22 mouse cellular contexts compared by ENCODE assay signal in genomic region chr14:46014090-46014489, GRCm38 (mm10).
A peak's percentile ranks its signal among the peaks of the same experiment; 100 is the strongest.
DNase-seq lines count a peak whose midpoint lies in the region; ATAC-seq and TF ChIP-seq lines count a peak whose summit lies in the region.
"Had no signal": no experiment of that assay in that cellular context is flagged by ENCODE, and none has a peak within 500 bp of the region (broad histone marks: within the 10 kb centered on the region; RNA-seq: fewer than 3 reads in every experiment).

No protein-coding gene starts in this region.

- 67% methylated on average over 2 of the region's 2 CpGs for WGBS in liver, adult 2 months
- 36% methylated on average over 2 of the region's 2 CpGs for WGBS in liver, embryonic 12.5 days (ENCODE audit: insufficient replicate concordance)
- WGBS in intestine, embryonic 16.5 days = 48% methylated on average over 2 of the region's 2 CpGs
- 16% methylated on average over 2 of the region's 2 CpGs for WGBS in large intestine, adult 2 months
- 65% methylated on average over 2 of the region's 2 CpGs for WGBS in stomach, postnatal 0 days
- WGBS in midbrain, embryonic 13.5 days = 72% methylated on average over 2 of the region's 2 CpGs

- H3K4me2 ChIP-seq in liver, embryonic 12.5 days = no peak overlapping the region
- H3K4me2 ChIP-seq in intestine, embryonic 16.5 days (ENCODE audit: low read depth, low read length) = no peak overlapping the region
- H3K4me2 ChIP-seq in stomach, postnatal 0 days (replicated peaks; ENCODE audit: low read depth) = no peak overlapping the region
- no peak overlapping the region for H3K4me2 ChIP-seq in midbrain, embryonic 13.5 days (replicated peaks)
- H3K4me2 ChIP-seq: embryonic facial prominence, embryonic 12.5 days; forebrain, embryonic 12.5 days had no signal

- no peaks in the 10 kb centered on the region for H3K9me3 ChIP-seq in liver, embryonic 12.5 days (replicated peaks)
- no peaks in the 10 kb centered on the region for H3K9me3 ChIP-seq in intestine, embryonic 16.5 days (ENCODE audit: control insufficient read depth, low read length)
- no peaks in the 10 kb centered on the region for H3K9me3 ChIP-seq in stomach, postnatal 0 days (ENCODE audit: control insufficient read depth, low read length)
- H3K9me3 ChIP-seq in midbrain, embryonic 13.5 days = no peaks in the 10 kb centered on the region
- H3K9me3 ChIP-seq: embryonic facial prominence, embryonic 10.5 days; embryonic facial prominence, embryonic 12.5 days; forebrain, embryonic 12.5 days had no signal

- H3K9ac ChIP-seq in liver, adult 2 months (ENCODE audit: low read depth, low read length) = no peak overlapping the region
- H3K9ac ChIP-seq in liver, embryonic 12.5 days = no peak overlapping the region
- no peak overlapping the region for H3K9ac ChIP-seq in intestine, embryonic 16.5 days (ENCODE audit: low read depth, low read length)
- no peak overlapping the region for H3K9ac ChIP-seq in stomach, postnatal 0 days (ENCODE audit: low read length)
- H3K9ac ChIP-seq in midbrain, embryonic 13.5 days (replicated peaks) = no peak overlapping the region
- H3K9ac ChIP-seq: embryonic facial prominence, embryonic 12.5 days; forebrain, embryonic 12.5 days had no signal

- no peak for TF ChIP-seq EP300 in stomach, postnatal 0 days (optimal IDR thresholded peaks at IDR 0.05)

- no peak for TF ChIP-seq POLR2A in liver, adult 2 months (IDR thresholded peaks at IDR 0.05; ENCODE audit: extremely low read depth, insufficient read depth, low read length)

- no peak overlapping the region for H3K4me3 ChIP-seq in liver, adult 2 months (ENCODE audit: insufficient read depth, low read depth, low read length)
- no peak overlapping the region for H3K4me3 ChIP-seq in liver, embryonic 12.5 days
- H3K4me3 ChIP-seq in intestine, embryonic 16.5 days (ENCODE audit: low read length) = no peak overlapping the region
- H3K4me3 ChIP-seq in stomach, postnatal 0 days (ENCODE audit: low read depth, low read length) = no peak overlapping the region
- no peak overlapping the region for H3K4me3 ChIP-seq in midbrain, embryonic 13.5 days (replicated peaks)
- H3K4me3 ChIP-seq: embryonic facial prominence, embryonic 10.5 days; embryonic facial prominence, embryonic 12.5 days; forebrain, embryonic 12.5 days had no signal

- H3K36me3 ChIP-seq in liver, adult 2 months (ENCODE audit: control insufficient read depth, insufficient read depth, low read length) = no peaks in the 10 kb centered on the region
- H3K36me3 ChIP-seq in liver, embryonic 12.5 days = no peaks in the 10 kb centered on the region
- no peaks in the 10 kb centered on the region for H3K36me3 ChIP-seq in intestine, embryonic 16.5 days (ENCODE audit: control insufficient read depth, insufficient read depth, low read length)
- no peaks in the 10 kb centered on the region for H3K36me3 ChIP-seq in stomach, postnatal 0 days (ENCODE audit: control insufficient read depth, insufficient read depth, low read length)
- no peaks in the 10 kb centered on the region for H3K36me3 ChIP-seq in midbrain, embryonic 13.5 days
- H3K36me3 ChIP-seq: embryonic facial prominence, embryonic 10.5 days; embryonic facial prominence, embryonic 12.5 days; forebrain, embryonic 12.5 days had no signal

- no peaks in the 10 kb centered on the region for H3K27me3 ChIP-seq in liver, adult 2 months (ENCODE audit: control insufficient read depth, insufficient read depth, low read length)
- no peaks in the 10 kb centered on the region for H3K27me3 ChIP-seq in liver, embryonic 12.5 days (replicated peaks)
- no peaks in the 10 kb centered on the region for H3K27me3 ChIP-seq in intestine, embryonic 16.5 days (replicated peaks; ENCODE audit: control insufficient read depth, insufficient read depth, low read length)
- no peaks in the 10 kb centered on the region for H3K27me3 ChIP-seq in stomach, postnatal 0 days (ENCODE audit: control insufficient read depth, insufficient read depth, low read length)
- H3K27me3 ChIP-seq in midbrain, embryonic 13.5 days = no peaks in the 10 kb centered on the region
- H3K27me3 ChIP-seq: embryonic facial prominence, embryonic 12.5 days; forebrain, embryonic 12.5 days had no signal

- TF ChIP-seq CTCF in liver, adult 2 months (IDR thresholded peaks at IDR 0.05; ENCODE audit: low read depth, low read length) = no peak
- TF ChIP-seq CTCF in stomach, postnatal 0 days (IDR thresholded peaks at IDR 0.05; ENCODE audit: low read depth) = no peak

- peaks cover 23% of the 10 kb centered on the region for H3K4me1 ChIP-seq in liver, adult 2 months (ENCODE audit: control insufficient read depth, insufficient read depth, low read length)
- peaks cover 7% of the 10 kb centered on the region; the same call in 1 of the 2 replicates for H3K4me1 ChIP-seq in liver, embryonic 12.5 days
- H3K4me1 ChIP-seq in intestine, embryonic 16.5 days (ENCODE audit: control insufficient read depth, insufficient read depth, low read length) = peaks cover 31% of the 10 kb centered on the region
- no peaks in the 10 kb centered on the region for H3K4me1 ChIP-seq in stomach, postnatal 0 days (replicated peaks; ENCODE audit: control insufficient read depth, insufficient read depth)
- 0 out of 2 replicates have a peak, but pooled peaks cover 3% of the 10 kb centered on the region for H3K4me1 ChIP-seq in midbrain, embryonic 13.5 days (replicated peaks)

- ATAC-seq in liver, embryonic 12.5 days = no peak
- ATAC-seq in intestine, embryonic 16.5 days = peak; percentile 19; the same call in 1 of the 2 replicates
- peak; percentile 59; the same call in 1 of the 2 replicates for ATAC-seq in stomach, postnatal 0 days (ENCODE audit: low FRiP score, low TSS enrichment)
- no peak for ATAC-seq in midbrain, embryonic 13.5 days
- ATAC-seq: forebrain, embryonic 14.5 days; forebrain, embryonic 16.5 days had no signal

- H3K79me2 ChIP-seq in liver, adult 2 months (ENCODE audit: control insufficient read depth, insufficient read depth, low read length) = no peaks in the 10 kb centered on the region

- no peak overlapping the region for H3K27ac ChIP-seq in liver, adult 2 months (replicated peaks; ENCODE audit: insufficient read depth, low read depth, low read length)
- H3K27ac ChIP-seq in liver, embryonic 12.5 days = no peak overlapping the region
- no peak overlapping the region for H3K27ac ChIP-seq in intestine, embryonic 16.5 days (ENCODE audit: low read length)
- H3K27ac ChIP-seq in stomach, postnatal 0 days (replicated peaks) = no peak overlapping the region
- H3K27ac ChIP-seq in midbrain, embryonic 13.5 days = no peak overlapping the region
- H3K27ac ChIP-seq: embryonic facial prominence, embryonic 10.5 days; embryonic facial prominence, embryonic 12.5 days; forebrain, embryonic 12.5 days had no signal

- DNase-seq in liver, adult 2 months (ENCODE audit: extremely low read depth, low read depth, low spot score) = peak; percentile 41
- peak; percentile 39 for DNase-seq in large intestine, adult 2 months (ENCODE audit: low read depth, low spot score)
- no peak for DNase-seq in stomach, postnatal 0 days (ENCODE audit: low spot score)
- no peak for DNase-seq in embryo, embryonic 11 days
- no peak for DNase-seq in ovary, postnatal 14 days (ENCODE audit: low spot score)
- DNase-seq: adrenal gland, adult 2 months; adrenal gland, postnatal 10 days; adrenal gland, postnatal 25 days; cerebellum, adult 11 months; cerebellum, adult 18-20 months; cerebellum, adult 8-10 months; cerebellum, adult 9-11 months; cerebellum, postnatal 14 days; cerebellum, postnatal 36 days had no signal

Comparison
In these comparisons a context has a peak if more than half of its experiments do, and no peak if none do; other contexts are left out.
1. DNase-seq: peak in liver, adult 2 months (single experiment) and large intestine, adult 2 months (single experiment); none in stomach, postnatal 0 days (single experiment), embryo, embryonic 11 days (single experiment) and ovary, postnatal 14 days (single experiment).
2. ATAC-seq: peak in intestine, embryonic 16.5 days (single experiment) and stomach, postnatal 0 days (single experiment); none in liver, embryonic 12.5 days (single experiment) and midbrain, embryonic 13.5 days (single experiment).